Mouse (Mus musculus): ENCODE data around the gene Ppy.

DNA sequence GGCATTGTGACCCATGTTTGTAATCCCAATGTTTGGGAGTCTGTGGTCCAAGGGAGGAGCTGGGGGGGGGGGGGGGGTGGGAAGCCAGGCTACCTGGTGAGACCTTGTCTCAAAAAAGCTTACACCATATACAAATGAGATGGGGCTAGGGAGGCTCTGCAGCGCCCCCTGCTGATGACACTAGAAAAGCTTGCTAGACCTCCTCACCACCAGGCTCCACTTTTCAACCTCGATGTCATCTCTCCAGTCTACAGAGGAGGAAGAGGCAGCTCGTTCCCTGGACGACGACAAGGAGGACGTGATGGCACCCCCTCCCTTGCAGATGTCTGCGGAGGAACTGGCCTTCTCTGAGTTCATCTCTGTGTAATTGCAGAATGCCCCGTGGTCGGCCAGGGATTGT lies 47.3 kb downstream of the Ppy start:
- TF ChIP-seq EP300 (IDR thresholded peaks at IDR 0.05; ENCODE audit: low read depth) (no peak), CTCF (IDR thresholded peaks at IDR 0.05; ENCODE audit: low read depth) (peak; percentile 81)

All from liver, embryonic 14.5 days (tissue).